Mouse (Mus musculus) ES-Bruce4 (cell line): Measurements from ENCODE around the gene Ctdsp2. TPM values are rescaled to one million over a fixed set of nuclear protein-coding genes. Genes with fewer than 3 reads are reported as not detected.

Experiments used
- H3K27ac ChIP-seq: 2 replicates; pipeline ENCODE4 v1.5.1; 2012; ENCODE audit warnings: low read length, inconsistent platforms; ENCODE audit not compliant: insufficient read depth
- H3K27me3 ChIP-seq: 2 replicates; pipeline ENCODE4 v1.6.1; 2012; ENCODE audit warnings: mild to moderate bottlenecking, low read length, inconsistent platforms; ENCODE audit not compliant: control insufficient read depth, poor library complexity, insufficient read depth, severe bottlenecking
- H3K36me3 ChIP-seq: 2 replicates; pipeline ENCODE4 v1.6.1; 2012; ENCODE audit warnings: inconsistent platforms, mild to moderate bottlenecking, low read length, moderate library complexity; ENCODE audit not compliant: control insufficient read depth, poor library complexity, insufficient read depth, severe bottlenecking
- H3K4me1 ChIP-seq: one replicate; pipeline ENCODE4 v1.8.1; 2011; ENCODE audit warnings: low read length; ENCODE audit not compliant: control insufficient read depth, insufficient read depth
- H3K4me3 ChIP-seq: 2 replicates; pipeline ENCODE4 v1.5.1; 2011; ENCODE audit warnings: low read depth, mild to moderate bottlenecking, low read length
- H3K9ac ChIP-seq: 2 replicates; pipeline ENCODE4 v1.6.1; 2012; ENCODE audit warnings: low read depth, mild to moderate bottlenecking, inconsistent platforms; ENCODE audit not compliant: poor library complexity, severe bottlenecking
- H3K9me3 ChIP-seq: replicated peaks from 2 replicates; pipeline ENCODE4 v1.6.1; 2012; ENCODE audit warnings: mild to moderate bottlenecking, low read length, inconsistent platforms; ENCODE audit not compliant: control insufficient read depth, poor library complexity, insufficient read depth, severe bottlenecking
- CTCF ChIP-seq: IDR thresholded peaks from one replicate; pipeline ENCODE4 v1.8.1; 2011; ENCODE audit warnings: low read depth, low read length
- EP300 ChIP-seq: IDR thresholded peaks from 2 replicates; pipeline ENCODE4 v1.6.1; 2011; ENCODE audit warnings: low read depth, low read length; ENCODE audit not compliant: insufficient read depth
- POLR2A ChIP-seq: IDR thresholded peaks from one replicate; pipeline ENCODE4 v1.8.1; 2011; ENCODE audit warnings: low read length; ENCODE audit not compliant: insufficient read depth
- polyA plus RNA-seq: library from polyadenylated mRNA; stranded (reverse); fragments of >200 nt; gene quantifications from 2 replicates; pipeline ENCODE4 v1.2.4, GENCODE M21; 2011; ENCODE audit warnings: low read depth; ENCODE audit not compliant: missing spikeins, insufficient read depth, insufficient read length

Gene Ctdsp2
- polyA plus RNA-seq, 1 experiment, result 62.0 TPM

DNA sequence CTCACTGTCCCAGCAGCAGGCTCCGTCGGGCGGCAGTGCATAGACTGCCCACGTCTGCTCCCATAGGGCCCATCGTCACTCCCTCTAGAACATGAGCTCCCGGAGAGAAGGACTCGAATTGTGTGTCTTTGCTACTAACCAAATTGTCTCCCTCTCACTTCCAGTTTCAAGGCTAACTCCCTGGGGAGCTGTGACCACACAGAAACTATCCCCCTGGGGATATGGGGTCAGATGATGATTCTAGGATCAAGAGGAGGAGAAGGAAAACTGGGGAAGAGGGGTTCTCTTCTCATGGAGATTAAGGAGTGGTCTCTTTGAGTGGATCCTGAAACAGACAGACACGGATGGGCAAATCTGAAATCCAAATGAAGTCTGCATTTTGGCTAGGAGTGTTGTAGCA, 18.0 kb upstream of the Ctdsp2 start:
- no peaks in the 10 kb centered on the region for H3K27me3 ChIP-seq
- no peak overlapping the region for H3K4me3 ChIP-seq
- peaks cover 7% of the 10 kb centered on the region for H3K4me1 ChIP-seq
- H3K9ac ChIP-seq, result no peak overlapping the region
- no peaks in the 10 kb centered on the region for H3K36me3 ChIP-seq
- no peak overlapping the region for H3K27ac ChIP-seq
- H3K9me3 ChIP-seq, result no peaks in the 10 kb centered on the region
- TF ChIP-seq EP300, result no peak
- TF ChIP-seq POLR2A, result no peak
- TF ChIP-seq CTCF, result no peak

DNA sequence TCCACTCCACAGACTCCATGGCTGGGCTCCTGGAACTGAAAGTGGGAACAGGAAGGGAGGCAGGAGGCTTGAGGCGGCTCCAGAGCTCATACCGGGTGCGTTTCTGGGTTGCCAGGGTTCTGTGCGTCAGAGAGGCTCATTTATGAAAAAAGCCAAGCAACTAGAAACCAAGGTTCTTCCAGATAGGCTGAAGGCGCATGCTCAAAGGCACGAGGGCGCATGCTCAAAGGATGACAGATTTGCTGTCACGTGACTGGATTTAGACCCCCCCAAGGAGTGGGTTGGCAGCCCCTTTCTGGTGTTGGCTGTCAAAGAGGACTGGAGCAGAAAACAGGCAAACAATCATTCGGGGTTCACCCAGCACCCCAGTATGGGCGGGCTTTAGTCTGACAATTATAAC, 16.8 kb upstream of the Ctdsp2 start:
- H3K27ac ChIP-seq, result no peak overlapping the region
- H3K9ac ChIP-seq, result no peak overlapping the region
- peaks cover 4% of the 10 kb centered on the region for H3K4me1 ChIP-seq
- H3K27me3 ChIP-seq, result no peaks in the 10 kb centered on the region
- no peaks in the 10 kb centered on the region for H3K36me3 ChIP-seq
- H3K4me3 ChIP-seq, result no peak overlapping the region
- no peak for TF ChIP-seq POLR2A
- TF ChIP-seq EP300, result no peak
- no peak for TF ChIP-seq CTCF
- no peaks in the 10 kb centered on the region for H3K9me3 ChIP-seq

DNA sequence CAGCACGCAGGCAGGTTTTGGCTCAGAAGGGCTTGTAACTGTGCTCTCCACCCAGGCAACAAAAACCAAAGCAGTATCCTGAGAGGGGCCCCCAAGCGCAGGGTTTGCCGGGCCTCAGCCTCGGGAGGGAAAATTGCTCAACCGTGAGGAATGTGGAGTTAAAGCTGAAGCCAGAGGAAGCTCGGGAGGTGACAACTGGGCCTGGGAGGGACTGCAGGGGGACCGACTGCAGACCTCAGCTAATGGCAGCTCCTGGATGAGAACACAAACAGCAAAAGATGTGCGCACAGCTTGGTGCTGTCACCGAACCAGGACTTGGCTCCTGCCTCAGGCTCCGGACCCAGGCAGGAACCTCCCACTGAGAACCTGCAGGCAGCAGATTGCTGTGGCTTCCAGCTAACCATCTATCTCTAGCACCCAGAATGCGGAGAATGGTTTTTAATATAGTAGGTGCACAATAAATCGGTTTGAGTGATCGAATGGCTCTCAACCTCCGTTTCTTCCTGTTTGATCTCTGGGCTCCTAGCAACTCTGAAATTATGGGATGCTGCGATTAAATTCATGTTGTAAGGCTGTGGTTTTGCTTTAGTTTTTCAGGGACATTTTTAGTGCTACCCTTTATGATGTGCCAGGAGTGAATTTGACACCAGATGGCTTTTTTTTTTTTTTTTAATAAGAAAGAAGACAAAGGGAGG, 16.1 kb upstream of the Ctdsp2 start:
- H3K9me3 ChIP-seq, result no peaks in the 10 kb centered on the region
- no peak overlapping the region for H3K27ac ChIP-seq
- H3K36me3 ChIP-seq, result no peaks in the 10 kb centered on the region
- H3K4me3 ChIP-seq, result peak overlapping the region; percentile 7; the same call in 1 of the 2 replicates
- peaks cover 2% of the 10 kb centered on the region for H3K4me1 ChIP-seq
- no peaks in the 10 kb centered on the region for H3K27me3 ChIP-seq
- no peak for TF ChIP-seq EP300
- no peak for TF ChIP-seq POLR2A
- no peak for TF ChIP-seq CTCF
- no peak overlapping the region for H3K9ac ChIP-seq

DNA sequence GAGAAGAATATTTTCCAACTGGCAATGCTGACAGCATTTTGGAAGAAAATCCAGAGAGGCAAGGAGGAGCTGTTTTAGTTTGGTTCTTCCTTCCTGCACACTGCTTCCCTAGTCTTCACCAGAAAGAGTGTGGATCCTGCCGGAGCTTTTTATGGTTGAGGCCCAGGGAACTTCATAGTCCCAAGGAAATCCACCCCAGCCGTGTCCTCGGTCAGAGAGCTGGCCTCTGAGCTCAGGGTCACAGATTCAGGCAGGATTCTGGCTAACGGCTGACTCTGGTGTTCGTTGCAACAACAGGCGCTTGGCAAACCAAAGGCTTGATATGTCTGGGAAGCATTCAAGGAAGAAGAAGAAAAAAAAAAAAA, 15.6 kb upstream of the Ctdsp2 start:
- Histone ChIP-seq H3K9ac (no peak overlapping the region), H3K4me1 (peaks cover 2% of the 10 kb centered on the region), H3K36me3 (no peaks in the 10 kb centered on the region), H3K27me3 (no peaks in the 10 kb centered on the region), H3K4me3 (no peak overlapping the region), H3K9me3 (no peaks in the 10 kb centered on the region), H3K27ac (no peak overlapping the region)
- no peak for TF ChIP-seq CTCF
- TF ChIP-seq POLR2A, result no peak
- TF ChIP-seq EP300, result no peak

DNA sequence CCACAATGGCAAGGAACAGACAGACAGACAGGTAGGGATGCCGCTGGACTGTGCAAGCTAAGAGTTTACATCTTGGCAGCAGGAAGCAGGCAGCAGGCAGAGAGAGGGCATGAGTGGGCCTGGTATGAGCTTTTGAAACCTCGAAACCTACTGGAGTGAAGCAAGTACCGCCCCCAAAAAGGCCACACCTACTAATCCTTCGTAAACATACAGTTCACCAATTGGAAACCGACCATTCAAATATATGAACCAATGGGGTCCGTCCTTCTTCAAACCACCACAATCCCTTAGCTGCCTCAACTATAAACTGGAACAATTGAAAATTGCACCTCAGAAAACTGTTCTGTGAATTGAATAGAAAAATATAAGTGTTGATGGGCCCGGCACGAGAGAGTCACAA, 14.7 kb upstream of the Ctdsp2 start:
- Histone ChIP-seq H3K9ac (no peak overlapping the region), H3K27ac (no peak overlapping the region), H3K9me3 (no peaks in the 10 kb centered on the region), H3K4me1 (peaks cover 2% of the 10 kb centered on the region), H3K27me3 (no peaks in the 10 kb centered on the region), H3K36me3 (no peaks in the 10 kb centered on the region), H3K4me3 (no peak overlapping the region)
- TF ChIP-seq CTCF (no peak), EP300 (no peak), POLR2A (no peak)

DNA sequence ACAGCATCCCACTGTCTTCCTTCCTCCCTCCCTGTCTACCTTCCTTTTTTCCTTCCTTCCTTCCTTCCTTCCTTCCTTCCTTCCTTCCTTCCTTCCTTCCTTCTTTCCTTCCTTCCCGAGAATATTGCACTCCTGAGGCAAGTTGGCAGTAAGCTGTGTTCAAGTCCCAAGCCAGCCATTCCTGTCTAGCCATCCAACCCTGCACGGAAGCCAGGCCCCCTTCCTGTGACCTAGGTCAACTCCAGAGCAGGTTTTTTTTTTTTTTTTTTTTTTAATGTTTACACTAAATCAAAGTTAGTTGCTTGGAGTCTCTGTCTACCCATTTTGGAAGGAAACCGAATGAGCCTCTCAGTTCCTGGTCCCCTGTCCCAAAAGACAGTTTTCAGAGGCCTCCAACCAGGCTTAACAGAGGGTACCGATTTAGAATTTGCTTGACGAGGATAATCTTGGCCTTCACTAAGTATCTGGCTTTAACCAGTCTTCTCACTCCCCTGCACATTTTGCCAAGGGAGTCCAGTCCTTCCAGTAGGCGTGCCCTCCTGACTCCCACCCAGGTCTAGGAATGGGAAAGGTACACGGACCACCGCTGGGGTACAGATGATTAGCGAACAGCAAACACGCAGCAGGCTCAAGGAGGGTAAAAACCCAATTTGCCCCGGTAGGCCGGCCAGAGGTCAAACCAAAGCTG, 7.0 kb upstream of the Ctdsp2 start:
- TF ChIP-seq POLR2A (no peak), EP300 (no peak), CTCF (no peak)
- peak overlapping the region; percentile 34 for H3K9ac ChIP-seq
- peak overlapping the region; percentile 45 for H3K4me3 ChIP-seq
- H3K9me3 ChIP-seq, result no peaks in the 10 kb centered on the region
- H3K27ac ChIP-seq, result peak overlapping the region; percentile 91
- no peaks in the 10 kb centered on the region for H3K36me3 ChIP-seq
- no peaks in the 10 kb centered on the region for H3K27me3 ChIP-seq
- peaks cover 2% of the 10 kb centered on the region for H3K4me1 ChIP-seq
